In the genomic region with DNA sequence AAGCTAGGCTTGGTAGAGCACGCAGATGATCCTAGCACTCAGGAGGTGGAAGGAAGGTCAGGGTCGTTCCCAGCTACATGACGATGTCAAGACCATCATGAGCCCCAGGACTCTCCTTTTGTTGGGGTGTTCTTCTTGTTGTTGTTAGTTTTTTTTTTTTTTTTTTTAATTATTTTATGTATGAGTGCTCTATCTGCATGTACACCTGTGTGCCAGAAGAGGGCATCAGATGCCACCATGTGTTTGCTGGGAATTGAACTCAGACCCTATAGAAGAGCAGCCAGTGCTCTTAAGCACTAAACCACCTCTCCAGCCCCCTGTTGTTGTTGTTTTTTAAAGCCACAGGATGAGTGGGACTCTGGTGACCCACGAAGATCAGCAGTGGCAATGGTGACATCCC, we compare ENCODE assay signal across 20 mouse cellular contexts. TPM values are rescaled to one million over a fixed set of nuclear protein-coding genes. Genes with fewer than 3 reads are reported as not detected.
DNase-seq lines count a peak whose midpoint lies in the region; ATAC-seq and TF ChIP-seq lines count a peak whose summit lies in the region.
"Had no signal": no experiment of that assay in that cellular context is flagged by ENCODE, and none has a peak within 500 bp of the region (broad histone marks: within the 10 kb centered on the region; RNA-seq: fewer than 3 reads in every experiment).

No protein-coding gene starts in this region.

- H3K9me3 ChIP-seq in ES-E14 (ENCODE audit: control insufficient read depth, insufficient read depth, low read depth, low read length): no peaks in the 10 kb centered on the region
- H3K9me3 ChIP-seq in stomach, postnatal 0 days (ENCODE audit: control insufficient read depth, low read length): no peaks in the 10 kb centered on the region
- peaks cover 9% of the 10 kb centered on the region for H3K9me3 ChIP-seq in hindbrain, embryonic 10.5 days
- H3K9me3 ChIP-seq in heart, embryonic 10.5 days: peaks cover 6% of the 10 kb centered on the region; the same call in 1 of the 2 replicates
- H3K9me3 ChIP-seq: hindbrain, embryonic 15.5 days; liver, embryonic 15.5 days; midbrain, embryonic 13.5 days had no signal

- H3K4me1 ChIP-seq in heart, adult 2 months (ENCODE audit: control insufficient read depth, insufficient read depth, low read length): 0 out of 2 replicates have a peak, but pooled peaks cover 3% of the 10 kb centered on the region
- no peaks in the 10 kb centered on the region; a peak in 1 of 4 replicates for H3K4me1 ChIP-seq in ES-E14 (ENCODE audit: control insufficient read depth in 2 of 2, insufficient read depth in 2 of 2, low read length in 2 of 2, poor library complexity in 1 of 2)
- H3K4me1 ChIP-seq in stomach, postnatal 0 days (replicated peaks; ENCODE audit: control insufficient read depth, insufficient read depth): no peaks in the 10 kb centered on the region
- no peaks in the 10 kb centered on the region for H3K4me1 ChIP-seq in hindbrain, embryonic 10.5 days (replicated peaks)
- no peaks in the 10 kb centered on the region for H3K4me1 ChIP-seq in heart, embryonic 10.5 days
- H3K4me1 ChIP-seq: hindbrain, embryonic 15.5 days; kidney, embryonic 15.5 days; limb, embryonic 10.5 days; liver, embryonic 15.5 days; midbrain, embryonic 13.5 days; neural tube, embryonic 13.5 days had no signal

- H3K27ac ChIP-seq in heart, adult 2 months: no peak overlapping the region
- H3K27ac ChIP-seq in ES-E14 (ENCODE audit: insufficient read depth, low read depth, low read length, poor library complexity, severe bottlenecking): no peak overlapping the region
- H3K27ac ChIP-seq in stomach, postnatal 0 days (replicated peaks): no peak overlapping the region
- no peak overlapping the region for H3K27ac ChIP-seq in hindbrain, embryonic 10.5 days
- no peak overlapping the region for H3K27ac ChIP-seq in heart, embryonic 10.5 days
- H3K27ac ChIP-seq: hindbrain, embryonic 15.5 days; kidney, embryonic 15.5 days; limb, embryonic 10.5 days; liver, embryonic 15.5 days; macrophage; midbrain, embryonic 13.5 days; neural tube, embryonic 13.5 days had no signal

- intact Hi-C loops in heart, adult 2 months (cut with DNase I): no loop called here
- intact Hi-C loops in heart, postnatal 10 days (cut with DNase I): loop anchor here (1.0 kb wide), 1 partner anchor 96 kb away; no protein-coding TSS in a partner anchor

- TF ChIP-seq EP300 in heart, adult 2 months (IDR thresholded peaks at IDR 0.05; ENCODE audit: insufficient read depth, low read depth, low read length): no peak
- no peak for TF ChIP-seq EP300 in stomach, postnatal 0 days (optimal IDR thresholded peaks at IDR 0.05)

- no peak for DNase-seq in heart, adult 2 months
- no peak for DNase-seq in heart, postnatal 10 days
- peak; percentile 26 for DNase-seq in lung, postnatal 36 days
- DNase-seq in lung, postnatal 14 days: no peak
- no peak for DNase-seq in ES-E14 (ENCODE audit: low read depth, low spot score)
- DNase-seq in stomach, postnatal 0 days (ENCODE audit: low spot score): no peak
- DNase-seq in hindbrain, embryonic 10.5 days (ENCODE audit: low spot score): no peak
- no peak for DNase-seq in heart, embryonic 10.5 days (ENCODE audit: low spot score)

- no peak overlapping the region for H3K4me2 ChIP-seq in stomach, postnatal 0 days (replicated peaks; ENCODE audit: low read depth)
- H3K4me2 ChIP-seq: heart, embryonic 11.5 days; hindbrain, embryonic 15.5 days; kidney, embryonic 15.5 days; limb, embryonic 15.5 days; liver, embryonic 15.5 days; lung, embryonic 14.5 days; midbrain, embryonic 13.5 days; neural tube, embryonic 13.5 days had no signal

- H3K9ac ChIP-seq in heart, adult 2 months (ENCODE audit: low read depth, low read length): no peak overlapping the region
- H3K9ac ChIP-seq in ES-E14 (ENCODE audit: insufficient read depth, low read depth, low read length, poor library complexity, severe bottlenecking): no peak overlapping the region
- H3K9ac ChIP-seq in stomach, postnatal 0 days (ENCODE audit: low read length): no peak overlapping the region
- H3K9ac ChIP-seq: hindbrain, embryonic 15.5 days; kidney, embryonic 15.5 days; limb, embryonic 15.5 days; liver, embryonic 15.5 days; lung, embryonic 14.5 days; midbrain, embryonic 13.5 days; neural tube, embryonic 13.5 days had no signal

- no peak for TF ChIP-seq POLR2A in heart, adult 2 months (IDR thresholded peaks at IDR 0.05; ENCODE audit: insufficient read depth, low read depth, low read length)

- H3K27me3 ChIP-seq in heart, adult 2 months (ENCODE audit: control insufficient read depth, insufficient read depth, low read length): no peaks in the 10 kb centered on the region
- H3K27me3 ChIP-seq in stomach, postnatal 0 days (ENCODE audit: control insufficient read depth, insufficient read depth, low read length): no peaks in the 10 kb centered on the region
- no peaks in the 10 kb centered on the region for H3K27me3 ChIP-seq in hindbrain, embryonic 10.5 days (ENCODE audit: insufficient read depth, poor library complexity, severe bottlenecking)
- no peaks in the 10 kb centered on the region for H3K27me3 ChIP-seq in heart, embryonic 10.5 days (ENCODE audit: insufficient read depth, poor library complexity, severe bottlenecking)
- H3K27me3 ChIP-seq: hindbrain, embryonic 15.5 days; kidney, embryonic 15.5 days; limb, embryonic 15.5 days; liver, embryonic 15.5 days; midbrain, embryonic 13.5 days; neural tube, embryonic 13.5 days had no signal

- in situ Hi-C loops in ES-E14 (cut with MboI; ENCODE audit: low sequenced_read_pairs in 2 of 2, unreplicated experiment in 2 of 2): no loop called here

- TF ChIP-seq CTCF in heart, adult 2 months (IDR thresholded peaks at IDR 0.05): peak; percentile 6; the same call in 1 of the 2 replicates
- peak; percentile 9; the same call in 1 of the 2 replicates for TF ChIP-seq CTCF in stomach, postnatal 0 days (IDR thresholded peaks at IDR 0.05; ENCODE audit: low read depth)

- H3K36me3 ChIP-seq in heart, adult 2 months (ENCODE audit: control insufficient read depth, insufficient read depth, low read length): no peaks in the 10 kb centered on the region
- H3K36me3 ChIP-seq in ES-E14 (ENCODE audit: control insufficient read depth, insufficient read depth, low read length, poor library complexity, severe bottlenecking): peaks cover 32% of the 10 kb centered on the region; the same call in 1 of the 2 replicates
- H3K36me3 ChIP-seq in stomach, postnatal 0 days (ENCODE audit: control insufficient read depth, insufficient read depth, low read length): peaks cover 23% of the 10 kb centered on the region
- H3K36me3 ChIP-seq in hindbrain, embryonic 10.5 days: peaks cover 90% of the 10 kb centered on the region
- peaks cover 83% of the 10 kb centered on the region for H3K36me3 ChIP-seq in heart, embryonic 10.5 days

- no peak overlapping the region for H3K4me3 ChIP-seq in heart, adult 2 months
- H3K4me3 ChIP-seq in ES-E14 (ENCODE audit: insufficient read depth in 1 of 2, low read depth in 1 of 2, low read length in 2 of 2, poor library complexity in 1 of 2, severe bottlenecking in 1 of 2): no peak overlapping the region
- no peak overlapping the region for H3K4me3 ChIP-seq in stomach, postnatal 0 days (ENCODE audit: low read depth, low read length)
- no peak overlapping the region for H3K4me3 ChIP-seq in hindbrain, embryonic 10.5 days
- H3K4me3 ChIP-seq in heart, embryonic 10.5 days: no peak overlapping the region
- H3K4me3 ChIP-seq: hindbrain, embryonic 15.5 days; kidney, embryonic 15.5 days; limb, embryonic 10.5 days; limb, embryonic 15.5 days; liver, embryonic 15.5 days; midbrain, embryonic 13.5 days; neural tube, embryonic 13.5 days had no signal

- no peaks in the 10 kb centered on the region for H3K79me2 ChIP-seq in heart, adult 2 months (replicated peaks; ENCODE audit: control insufficient read depth, insufficient read depth, low read length)

- no peak for ATAC-seq in stomach, postnatal 0 days (ENCODE audit: low FRiP score, low TSS enrichment)
- ATAC-seq: forebrain, embryonic 14.5 days; inflammation-experienced regulatory T-cells, adult 6 months had no signal

- 88% methylated on average over 4 of the region's 4 CpGs for WGBS in heart, adult 2 months
- 90% methylated on average over 4 of the region's 4 CpGs for WGBS in stomach, postnatal 0 days
- 97% methylated on average over 4 of the region's 4 CpGs for WGBS in hindbrain, embryonic 10.5 days
- WGBS in heart, embryonic 10.5 days: 92% methylated on average over 4 of the region's 4 CpGs

TF ChIP-seq in ES-E14, 5 proteins besides CTCF, POLR2A, EP300 and RAD21:
- peak; percentile 58 for TF ChIP-seq ZNF384 (IDR thresholded peaks at IDR 0.05; ENCODE audit: low read depth, low read length)
- TF ChIP-seq HCFC1 (IDR thresholded peaks at IDR 0.05; ENCODE audit: borderline replicate concordance, insufficient read depth, low read length): no peak
TF ChIP-seq in ES-E14: peak in this region for 1.

RNA-seq across cellular contexts. Expression of a gene that starts 47.7 kb away (rescaled TPM):
- 10 to 100 TPM; 72.9 to 79.3 TPM for total RNA-seq in heart, adult 2 months (2021)
- 45.8 and 63.4 TPM in 2 replicates for polyA plus RNA-seq in heart, adult 2 months (2012; rRNA removed)
- total RNA-seq in heart, postnatal 10 days (2021): 100 to 1,000 TPM in 1 of 2 experiments, 10 to 100 TPM in 1; 98.3 to 102 TPM
- 104 and 117 TPM in 2 replicates for total RNA-seq in ES-E14 (2012; rRNA removed)
- 18.6 and 20.5 TPM in 2 replicates for polyA plus RNA-seq in stomach, postnatal 0 days (2015; fragmentation: Nextera tagmentation; extraction: Ambion mirVana)
- 64.9 and 74.2 TPM in 2 replicates for polyA plus RNA-seq in hindbrain, embryonic 10.5 days (2016; fragmentation: Nextera tagmentation; extraction: Ambion mirVana)
- polyA plus RNA-seq in heart, embryonic 10.5 days (2016; fragmentation: Nextera tagmentation; extraction: Ambion mirVana): 63.4 and 63.5 TPM in 2 replicates
